Mouse (Mus musculus) kidney, embryonic 14.5 days (tissue): ENCODE measurements around the gene Chrne. TPM values are rescaled to one million over a fixed set of nuclear protein-coding genes. Genes with fewer than 3 reads are reported as not detected.

Experiments used
- ATAC-seq: fragments of 200-750 bp; cut with Nextera tagmentation; 2 replicates; pipeline ENCODE4 v1.8.0; 2017; ENCODE audit warnings: moderate number of reproducible peaks, mild to moderate bottlenecking, moderate TSS enrichment, moderate library complexity; ENCODE audit not compliant: low FRiP score, low TSS enrichment
- H3K27ac ChIP-seq: fragments of 300-500 bp; sonication (generic); 2 replicates; pipeline ENCODE4 v1.5.1; 2014; ENCODE audit warnings: low read depth, mild to moderate bottlenecking, low read length, moderate library complexity, mixed read lengths
- H3K27me3 ChIP-seq: fragments of 300-500 bp; sonication (generic); 2 replicates; pipeline ENCODE4 v1.6.1; 2014; ENCODE audit warnings: mild to moderate bottlenecking, low read length; ENCODE audit not compliant: control insufficient read depth, insufficient read depth
- H3K36me3 ChIP-seq: fragments of 300-500 bp; sonication (generic); 2 replicates; pipeline ENCODE4 v1.6.1; 2014; ENCODE audit warnings: low read length, mixed read lengths; ENCODE audit not compliant: control insufficient read depth, insufficient read depth
- H3K4me1 ChIP-seq: fragments of 300-500 bp; sonication (generic); 2 replicates; pipeline ENCODE4 v1.6.1; 2014; ENCODE audit warnings: low read length, mixed read lengths; ENCODE audit not compliant: control insufficient read depth, insufficient read depth
- H3K4me2 ChIP-seq: fragments of 300-500 bp; sonication (generic); replicated peaks from 2 replicates; pipeline ENCODE4 v1.6.1; 2014; ENCODE audit warnings: low read depth, mild to moderate bottlenecking, low read length
- H3K4me3 ChIP-seq: fragments of 300-500 bp; sonication (generic); 2 replicates; pipeline ENCODE4 v1.5.1; 2014; ENCODE audit warnings: mild to moderate bottlenecking, low read length
- H3K9ac ChIP-seq: fragments of 300-500 bp; sonication (generic); 2 replicates; pipeline ENCODE4 v1.6.1; 2014; ENCODE audit warnings: low read depth, mild to moderate bottlenecking, low read length, moderate library complexity
- H3K9me3 ChIP-seq: fragments of 300-500 bp; sonication (generic); 2 replicates; pipeline ENCODE4 v1.6.1; 2016; ENCODE audit warnings: low read length; ENCODE audit not compliant: control insufficient read depth
- WGBS: fragments of 180-500 bp; shearing (Covaris S2); extraction: QIAGEN DNeasy Blood & Tissue Kit; methylation state at CpG from one replicate; pipeline ENCODE4 v1.1.7; 2014; 5-methylcytosine and 5-hydroxymethylcytosine counted together
- polyA plus RNA-seq: library from polyadenylated mRNA; unstranded; fragments of >200 nt; fragmentation: Nextera tagmentation; extraction: Ambion mirVana; gene quantifications from 2 replicates; pipeline ENCODE4 v1.2.1, GENCODE M21; 2014

Gene Chrne
- polyA plus RNA-seq, 1 experiment from 2014 or later: not detected

- no peaks in the 10 kb centered on the region for H3K27me3 ChIP-seq
- 83% methylated on average over 5 of the region's 5 CpGs for WGBS
- no peak overlapping the region for H3K4me3 ChIP-seq
- H3K27ac ChIP-seq: no peak overlapping the region
- no peak for ATAC-seq
- peaks cover 23% of the 10 kb centered on the region for H3K4me1 ChIP-seq
- H3K36me3 ChIP-seq: peaks cover 25% of the 10 kb centered on the region; the same call in 1 of the 2 replicates
- H3K4me2 ChIP-seq: no peak overlapping the region
- no peaks in the 10 kb centered on the region for H3K9me3 ChIP-seq
- peak overlapping the region; percentile 28; the same call in 1 of the 2 replicates for H3K9ac ChIP-seq
Measured at GRCm38 (mm10) chr11:70658521-70658920, 39.5 kb upstream of the Chrne start.

GRCm38 (mm10) chr11:70657991-70658390, 39.0 kb upstream of the Chrne start:
- peak overlapping the region; percentile 28; the same call in 1 of the 2 replicates for H3K9ac ChIP-seq
- WGBS: 35% methylated on average over 9 of the region's 9 CpGs
- no peak overlapping the region for H3K4me3 ChIP-seq
- H3K4me1 ChIP-seq: peaks cover 24% of the 10 kb centered on the region
- H3K36me3 ChIP-seq: peaks cover 19% of the 10 kb centered on the region; the same call in 1 of the 2 replicates
- no peak for ATAC-seq
- H3K9me3 ChIP-seq: no peaks in the 10 kb centered on the region
- peak overlapping the region; percentile 29; the same call in 1 of the 2 replicates for H3K4me2 ChIP-seq
- no peak overlapping the region for H3K27ac ChIP-seq
- no peaks in the 10 kb centered on the region for H3K27me3 ChIP-seq

DNA sequence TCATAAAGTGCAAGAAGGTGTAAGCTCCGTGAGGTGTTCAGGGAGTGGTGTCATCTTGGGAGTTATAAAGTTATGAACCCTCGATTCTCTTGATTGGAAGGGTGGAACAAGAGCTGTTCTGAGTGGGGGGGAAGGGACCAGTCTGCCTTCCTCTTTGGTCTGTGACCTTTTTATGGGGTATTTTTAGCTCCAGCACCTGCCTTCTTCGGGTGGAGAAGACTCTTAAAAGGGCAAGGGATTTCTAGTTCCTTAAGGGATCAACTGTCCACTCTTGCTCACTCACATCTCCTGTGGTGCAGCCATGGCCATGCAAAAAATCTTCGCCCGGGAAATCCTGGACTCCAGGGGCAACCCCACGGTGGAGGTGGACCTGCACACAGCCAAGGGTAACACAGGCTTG, 38.6 kb upstream of the Chrne start:
- ATAC-seq: no peak
- Histone ChIP-seq H3K27ac (no peak overlapping the region; the same call in 1 of the 2 replicates), H3K4me2 (peak overlapping the region; percentile 71), H3K27me3 (no peaks in the 10 kb centered on the region), H3K4me1 (peaks cover 28% of the 10 kb centered on the region), H3K9me3 (no peaks in the 10 kb centered on the region), H3K36me3 (peaks cover 19% of the 10 kb centered on the region), H3K9ac (peak overlapping the region; percentile 28; the same call in 1 of the 2 replicates), H3K4me3 (0 out of 2 replicates have a peak overlapping the region, but pooled peaks have one; percentile 3)
- 30% methylated on average over 6 of the region's 6 CpGs for WGBS

DNA sequence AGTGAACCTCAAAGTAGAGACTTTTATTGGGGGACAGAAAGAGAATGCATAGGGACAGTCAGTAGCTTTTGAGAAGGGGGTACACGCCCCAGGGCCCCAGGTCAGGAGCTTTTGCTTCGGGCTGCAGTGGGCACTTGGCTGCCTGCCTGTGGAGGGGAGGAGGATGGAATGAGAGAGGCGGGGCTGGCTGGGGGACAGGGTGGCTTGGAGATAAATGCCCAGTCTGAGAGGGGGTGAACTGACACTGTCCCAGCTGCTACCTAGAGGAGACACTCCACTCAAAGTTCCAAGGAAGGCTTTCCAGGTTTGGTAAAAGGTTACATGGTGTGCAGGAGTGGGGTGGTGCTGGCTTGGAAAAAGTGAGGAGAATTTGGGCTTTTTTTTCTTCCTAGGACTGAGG, 37.9 kb upstream of the Chrne start, which contains the start of gene Eno3:
Gene Eno3, plus strand, starts transcription at position 239 of the 400 bp plus-strand sequence.
- Histone ChIP-seq H3K4me3 (peak within 1 kb of the TSS; percentile 93), H3K4me1 (peaks cover 34% of the 10 kb centered on the region), H3K36me3 (peaks cover 19% of the 10 kb centered on the region), H3K4me2 (peak within 1 kb of the TSS; percentile 71), H3K9ac (peak within 1 kb of the TSS; percentile 95), H3K27me3 (no peaks in the 10 kb centered on the region), H3K9me3 (no peaks in the 10 kb centered on the region), H3K27ac (peak within 1 kb of the TSS; percentile 99)
- ATAC-seq: no peak; the same call in 1 of the 2 replicates
- 7% methylated on average over 3 of the region's 3 CpGs for WGBS

GRCm38 (mm10) chr11:70656456-70656927, 37.5 kb upstream of the Chrne start:
- 0 out of 2 replicates have a peak, but pooled peaks have one; percentile 7 for ATAC-seq
- Histone ChIP-seq H3K27ac (peak overlapping the region; percentile 99), H3K36me3 (peaks cover 20% of the 10 kb centered on the region), H3K4me2 (peak overlapping the region; percentile 71), H3K27me3 (no peaks in the 10 kb centered on the region), H3K9ac (peak overlapping the region; percentile 95), H3K4me1 (peaks cover 37% of the 10 kb centered on the region), H3K9me3 (no peaks in the 10 kb centered on the region), H3K4me3 (peak overlapping the region; percentile 93)
- WGBS: 5% methylated on average over 16 of the region's 16 CpGs

- Histone ChIP-seq H3K4me2 (peak overlapping the region; percentile 71), H3K9me3 (no peaks in the 10 kb centered on the region), H3K27ac (peak overlapping the region; percentile 99), H3K4me1 (peaks cover 44% of the 10 kb centered on the region), H3K27me3 (no peaks in the 10 kb centered on the region), H3K9ac (peak overlapping the region; percentile 95), H3K4me3 (peak overlapping the region; percentile 93), H3K36me3 (peaks cover 23% of the 10 kb centered on the region)
- ATAC-seq: peak; percentile 51
- under 1% methylated on average over 61 of the region's 61 CpGs for WGBS
Measured at GRCm38 (mm10) chr11:70655571-70656455, 36.8 kb upstream of the Chrne start.

GRCm38 (mm10) chr11:70654923-70655570, 36.0 kb upstream of the Chrne start:
- H3K36me3 ChIP-seq: peaks cover 29% of the 10 kb centered on the region
- peaks cover 45% of the 10 kb centered on the region for H3K4me1 ChIP-seq
- ATAC-seq: peak; percentile 45
- WGBS: under 1% methylated on average over 46 of the region's 48 CpGs
- peak overlapping the region; percentile 71 for H3K4me2 ChIP-seq
- H3K27ac ChIP-seq: peak overlapping the region; percentile 99
- H3K4me3 ChIP-seq: peak overlapping the region; percentile 93
- peak overlapping the region; percentile 95 for H3K9ac ChIP-seq
- no peaks in the 10 kb centered on the region for H3K9me3 ChIP-seq
- H3K27me3 ChIP-seq: no peaks in the 10 kb centered on the region

DNA sequence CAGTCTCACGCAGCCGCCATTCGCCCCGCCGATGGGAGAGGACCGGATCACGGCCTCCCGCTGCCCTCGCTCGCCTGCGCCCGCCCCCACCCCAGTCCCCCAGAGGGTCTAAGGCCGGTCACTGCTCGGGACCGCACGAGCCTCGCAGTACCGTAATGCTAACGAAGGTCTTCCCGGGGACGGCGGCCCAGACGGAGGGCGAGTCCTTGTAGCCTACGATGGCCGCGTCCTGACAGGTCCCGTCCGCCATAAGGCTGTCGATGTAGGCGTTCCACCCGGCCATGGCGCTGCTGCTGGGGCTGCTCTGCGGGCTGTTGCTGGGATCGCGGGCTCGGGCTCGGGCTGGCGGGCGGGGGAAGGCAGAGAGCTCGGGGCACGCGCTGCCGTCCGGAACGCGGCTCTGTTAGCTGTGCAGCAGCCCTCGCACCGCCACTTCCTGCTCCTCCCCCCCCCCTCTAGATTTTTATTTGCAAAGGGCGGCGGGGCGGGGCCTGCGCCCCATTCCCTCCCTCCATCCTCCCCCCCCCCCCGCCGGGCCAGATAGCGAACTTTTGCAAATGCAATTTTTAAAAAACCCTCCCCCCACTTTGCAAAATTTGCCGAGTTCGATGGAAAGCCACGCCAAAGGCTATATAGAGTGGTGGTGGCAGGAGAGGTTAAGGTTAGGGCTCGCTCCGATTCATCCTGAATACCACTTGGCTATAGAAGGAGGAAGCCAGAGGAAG, 35.3 kb upstream of the Chrne start, which contains the start of gene Pfn1:
Gene Pfn1, minus strand, starts transcription at position 447 of the 725 bp plus-strand sequence.
- ATAC-seq: peak; percentile 34
- H3K27ac ChIP-seq: peak within 1 kb of the TSS; percentile 99
- H3K4me2 ChIP-seq: peak within 1 kb of the TSS; percentile 71
- H3K27me3 ChIP-seq: no peaks in the 10 kb centered on the region
- under 1% methylated on average over 60 of the region's 61 CpGs for WGBS
- no peaks in the 10 kb centered on the region for H3K9me3 ChIP-seq
- H3K4me3 ChIP-seq: peak within 1 kb of the TSS; percentile 93
- H3K36me3 ChIP-seq: peaks cover 36% of the 10 kb centered on the region
- peaks cover 46% of the 10 kb centered on the region for H3K4me1 ChIP-seq
- peak within 1 kb of the TSS; percentile 95 for H3K9ac ChIP-seq
